Mouse (Mus musculus) limb, embryonic 14.5 days (tissue): Measurements from ENCODE around the gene Hfe2. TPM values are rescaled to one million over a fixed set of nuclear protein-coding genes. Genes with fewer than 3 reads are reported as not detected.

ENCODE experiments used
- ATAC-seq: fragments of 200-750 bp; cut with Nextera tagmentation; 2 replicates; pipeline ENCODE4 v1.8.0; 2017; ENCODE audit warnings: low read depth, moderate number of reproducible peaks, moderate TSS enrichment; ENCODE audit not compliant: low FRiP score
- DNase-seq: peaks from one replicate; pipeline ENCODE4 v3.0.0-alpha.2; 2015; ENCODE audit warnings: low spot score
- H3K27ac ChIP-seq: fragments of 300-500 bp; sonication (generic); replicated peaks from 2 replicates; pipeline ENCODE4 v1.5.1; 2014; ENCODE audit warnings: low read depth, mild to moderate bottlenecking, low read length, moderate library complexity, mixed read lengths
- H3K27me3 ChIP-seq: fragments of 300-500 bp; sonication (generic); 2 replicates; pipeline ENCODE4 v1.6.1; 2014; ENCODE audit warnings: low read length, mixed read lengths; ENCODE audit not compliant: control insufficient read depth, insufficient read depth
- H3K36me3 ChIP-seq: fragments of 300-500 bp; sonication (generic); 2 replicates; pipeline ENCODE4 v1.6.1; 2014; ENCODE audit warnings: mild to moderate bottlenecking, low read length, moderate library complexity, mixed read lengths; ENCODE audit not compliant: control insufficient read depth, insufficient read depth
- H3K4me1 ChIP-seq: fragments of 300-500 bp; sonication (generic); 2 replicates; pipeline ENCODE4 v1.6.1; 2014; ENCODE audit warnings: antibody characterized with exemption, low read length, mixed read lengths; ENCODE audit not compliant: control insufficient read depth, insufficient read depth
- H3K4me2 ChIP-seq: fragments of 300-500 bp; sonication (generic); replicated peaks from 2 replicates; pipeline ENCODE4 v1.6.1; 2014; ENCODE audit warnings: low read depth, mild to moderate bottlenecking, low read length, moderate library complexity; ENCODE audit not compliant: severe bottlenecking
- H3K4me3 ChIP-seq: fragments of 300-500 bp; sonication (generic); replicated peaks from 2 replicates; pipeline ENCODE4 v1.5.1; 2014; ENCODE audit warnings: low read length
- H3K9ac ChIP-seq: fragments of 300-500 bp; sonication (generic); 2 replicates; pipeline ENCODE4 v1.6.1; 2014; ENCODE audit warnings: mild to moderate bottlenecking, low read depth, low read length, moderate library complexity; ENCODE audit not compliant: severe bottlenecking
- H3K9me3 ChIP-seq: fragments of 300-500 bp; sonication (generic); 2 replicates; pipeline ENCODE4 v1.6.1; 2016; ENCODE audit warnings: low read length; ENCODE audit not compliant: control insufficient read depth
- POLR2A ChIP-seq: fragments of 200-500 bp; IDR thresholded peaks from 2 replicates; pipeline ENCODE4 v1.8.0; 2012; ENCODE audit warnings: inconsistent platforms, mild to moderate bottlenecking, moderate library complexity, borderline replicate concordance; ENCODE audit not compliant: insufficient read depth, insufficient read length; ENCODE audit errors: extremely low read depth
- WGBS: fragments of 180-500 bp; shearing (Covaris S2); extraction: QIAGEN DNeasy Blood & Tissue Kit; methylation state at CpG from one replicate; pipeline ENCODE4 v1.1.7; 2014; 5-methylcytosine and 5-hydroxymethylcytosine counted together
- polyA plus RNA-seq, 2 experiments: library from polyadenylated mRNA; depleted of rRNA in 1 of 2; stranded (reverse) in 1 of 2; unstranded in 1 of 2; fragments of >200 nt; fragmentation: Nextera tagmentation in 1 of 2; extraction: Ambion mirVana in 1 of 2; gene quantifications; 2 replicates each; pipeline versions ENCODE4 v1.2.1 to v1.2.3; 2012 to 2014

The Hfe2 gene
- polyA plus RNA-seq (2012; rRNA removed) = 21.4 and 26.7 TPM in 2 replicates
- polyA plus RNA-seq (2014; fragmentation: Nextera tagmentation; extraction: Ambion mirVana) = 14.6 and 20.5 TPM in 2 replicates

DNA sequence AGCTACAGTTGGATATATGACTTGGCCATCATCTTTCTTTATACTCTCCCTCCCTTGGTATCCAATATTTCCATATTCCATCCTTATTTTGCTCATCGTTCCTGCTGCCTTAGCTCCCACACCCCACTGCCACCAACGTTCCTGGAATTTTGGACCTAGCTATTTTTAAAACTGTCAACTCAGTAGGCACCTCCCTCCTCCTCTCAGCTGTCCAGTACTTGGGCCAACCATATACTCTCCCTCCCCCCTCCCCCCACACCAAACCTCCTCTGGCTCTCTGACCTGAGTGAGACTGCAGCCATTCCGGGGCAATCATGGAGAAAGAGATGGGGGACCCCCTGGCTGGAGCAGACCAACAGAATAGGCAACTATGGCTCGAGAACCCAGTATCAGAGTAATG, at the start of gene Hfe2:
Gene Hfe2, plus strand, starts transcription at position 259 of the 400 bp plus-strand sequence.
- peak; percentile 42; the same call in 1 of the 2 replicates for ATAC-seq
- no peak for TF ChIP-seq POLR2A
- no peak for DNase-seq
- no peaks in the 10 kb centered on the region for H3K9me3 ChIP-seq
- peaks cover 29% of the 10 kb centered on the region for H3K27me3 ChIP-seq
- H3K4me1 ChIP-seq = peaks cover 7% of the 10 kb centered on the region; the same call in 1 of the 2 replicates
- no peak within 1 kb of the TSS for H3K27ac ChIP-seq
- 0 out of 2 replicates have a peak within 1 kb of the TSS, but pooled peaks have one; percentile 7 for H3K4me3 ChIP-seq
- H3K36me3 ChIP-seq = no peaks in the 10 kb centered on the region
- H3K9ac ChIP-seq = no peak within 1 kb of the TSS
- 76% methylated on average over 4 of the region's 4 CpGs for WGBS
- no peak within 1 kb of the TSS for H3K4me2 ChIP-seq

DNA sequence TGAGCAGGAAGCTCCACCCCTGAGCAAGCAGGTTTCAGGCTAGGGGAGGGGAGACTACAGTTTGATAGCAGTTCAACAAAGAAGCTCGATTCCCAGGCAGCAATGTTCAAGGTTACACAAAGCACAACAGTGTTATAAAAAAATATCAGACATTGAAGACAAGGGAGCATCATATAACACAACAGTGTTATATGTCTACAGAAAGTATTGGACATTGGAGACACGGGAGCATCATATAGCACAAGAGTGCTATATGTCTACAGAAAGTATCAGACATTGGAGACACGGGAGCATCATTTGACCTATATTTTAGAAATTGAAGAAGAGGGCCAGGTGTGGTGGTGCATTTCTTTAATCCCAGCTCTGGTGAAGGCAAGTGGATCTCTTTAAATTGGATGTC, 47.9 kb upstream of the Hfe2 start:
- no peak overlapping the region for H3K4me2 ChIP-seq
- H3K4me1 ChIP-seq = peaks cover 5% of the 10 kb centered on the region
- no peak for TF ChIP-seq POLR2A
- no peaks in the 10 kb centered on the region for H3K36me3 ChIP-seq
- WGBS = 40% methylated on average over 3 of the region's 3 CpGs
- ATAC-seq (no peak), DNase-seq (no peak)
- H3K9ac ChIP-seq = no peak overlapping the region
- H3K27me3 ChIP-seq = peaks cover 35% of the 10 kb centered on the region
- no peak overlapping the region for H3K27ac ChIP-seq
- H3K4me3 ChIP-seq = no peak overlapping the region
- H3K9me3 ChIP-seq = no peaks in the 10 kb centered on the region

DNA sequence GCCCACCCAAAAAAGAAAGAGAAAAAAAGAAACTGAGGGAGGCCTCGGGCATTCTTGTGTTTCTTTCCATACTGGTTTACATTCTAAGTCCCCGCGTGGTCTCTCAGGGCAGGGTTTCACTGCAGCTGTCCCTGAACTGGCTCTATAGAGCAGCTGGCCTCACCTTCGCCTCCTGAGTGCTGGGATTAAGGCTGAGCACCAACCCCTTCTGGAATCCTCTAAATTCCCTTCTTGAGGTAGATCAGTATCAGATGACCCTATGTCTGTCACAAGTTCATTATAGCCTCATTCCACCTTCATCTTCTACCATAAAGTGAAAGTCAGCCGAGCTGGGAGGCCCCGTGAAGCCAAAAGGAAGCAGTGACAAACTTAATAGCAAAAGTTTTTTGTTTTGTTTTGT, 47.4 kb upstream of the Hfe2 start:
- Histone ChIP-seq H3K36me3 (no peaks in the 10 kb centered on the region), H3K27me3 (peaks cover 35% of the 10 kb centered on the region), H3K9ac (no peak overlapping the region), H3K27ac (no peak overlapping the region), H3K4me1 (peaks cover 5% of the 10 kb centered on the region), H3K9me3 (no peaks in the 10 kb centered on the region), H3K4me2 (no peak overlapping the region), H3K4me3 (no peak overlapping the region)
- 61% methylated on average over 6 of the region's 6 CpGs for WGBS
- TF ChIP-seq POLR2A = no peak
- DNase-seq (no peak), ATAC-seq (no peak)

DNA sequence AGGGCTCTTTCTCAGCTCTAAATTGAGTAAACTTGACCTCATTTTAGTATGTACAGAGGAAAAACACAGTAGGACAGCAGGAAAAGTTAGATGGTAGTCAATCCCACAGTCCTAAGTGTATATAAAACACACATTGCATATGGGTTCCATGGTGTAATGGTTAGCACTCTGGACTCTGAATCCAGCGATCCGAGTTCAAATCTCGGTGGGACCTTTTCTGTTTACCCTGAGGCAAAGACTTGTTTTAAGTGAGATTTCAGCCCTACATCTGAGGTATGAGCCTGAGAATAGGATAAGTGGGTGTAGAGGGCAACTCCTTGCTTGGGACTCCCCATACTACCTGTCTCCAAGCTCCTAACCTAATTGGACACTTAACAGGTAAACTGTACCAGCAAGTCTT, 45.7 kb upstream of the Hfe2 start:
- TF ChIP-seq POLR2A = no peak
- Histone ChIP-seq H3K36me3 (no peaks in the 10 kb centered on the region), H3K27me3 (peaks cover 30% of the 10 kb centered on the region), H3K27ac (no peak overlapping the region), H3K9ac (no peak overlapping the region), H3K4me3 (no peak overlapping the region), H3K9me3 (no peaks in the 10 kb centered on the region), H3K4me2 (no peak overlapping the region), H3K4me1 (peaks cover 5% of the 10 kb centered on the region)
- ATAC-seq = no peak
- 24% methylated on average over 3 of the region's 3 CpGs for WGBS
- DNase-seq = no peak

DNA sequence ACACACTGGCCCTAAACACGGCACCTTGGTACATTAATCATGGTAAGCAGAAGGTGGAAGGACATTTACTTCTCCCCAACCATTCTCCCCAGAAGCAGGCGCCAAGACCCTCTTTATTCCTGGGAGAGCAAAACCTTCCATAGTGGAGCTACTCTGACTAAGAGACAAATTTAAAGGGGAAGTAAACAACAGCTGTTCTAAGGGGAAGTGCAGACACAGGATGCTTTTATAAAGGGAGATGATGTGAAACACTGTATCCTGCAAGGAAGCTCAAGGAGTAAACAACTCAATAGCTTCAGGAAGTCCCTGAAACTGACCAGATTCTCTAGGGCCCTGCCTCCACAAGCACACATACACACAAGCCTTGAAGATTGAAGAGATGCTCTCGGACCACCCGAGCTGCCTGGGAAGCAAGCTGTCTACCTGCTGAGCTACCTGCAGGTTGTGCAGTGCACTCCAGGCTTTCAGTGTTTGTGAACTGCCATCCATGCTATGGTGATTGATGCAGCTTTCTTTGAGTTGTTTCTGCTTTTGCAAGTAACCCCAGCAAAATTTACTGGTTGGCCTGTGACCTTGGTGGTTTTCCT, 44.2 kb upstream of the Hfe2 start:
- DNase-seq (no peak), ATAC-seq (no peak)
- H3K9me3 ChIP-seq = no peaks in the 10 kb centered on the region
- no peaks in the 10 kb centered on the region for H3K36me3 ChIP-seq
- H3K9ac ChIP-seq = no peak overlapping the region
- H3K4me1 ChIP-seq = no peaks in the 10 kb centered on the region
- no peak for TF ChIP-seq POLR2A
- H3K4me2 ChIP-seq = no peak overlapping the region
- H3K27me3 ChIP-seq = peaks cover 15% of the 10 kb centered on the region
- no peak overlapping the region for H3K4me3 ChIP-seq
- 90% methylated on average over 4 of the region's 4 CpGs for WGBS
- H3K27ac ChIP-seq = no peak overlapping the region
